Mouse (Mus musculus) myocyte (in vitro differentiated cells): ENCODE measurements around the gene Gk.

Source experiments
- CEBPB ChIP-seq: IDR thresholded peaks from 2 replicates; pipeline ENCODE4 v1.6.1; 2011; ENCODE audit warnings: mild to moderate bottlenecking, moderate library complexity; ENCODE audit not compliant: poor library complexity, insufficient read depth, severe bottlenecking
- E2F4 ChIP-seq: IDR thresholded peaks from one replicate; pipeline ENCODE4 v1.6.1; 2011; ENCODE audit warnings: mild to moderate bottlenecking, control low read depth, moderate library complexity; ENCODE audit not compliant: insufficient read depth
- MAX ChIP-seq: IDR thresholded peaks from one replicate; pipeline ENCODE4 v1.6.1; 2011; ENCODE audit warnings: low read depth, mild to moderate bottlenecking, control low read depth
- MYOD1 ChIP-seq, 3 experiments: IDR thresholded peaks; one replicate each; pipeline ENCODE4 v1.6.1; 2011; ENCODE audit warnings: control low read depth in 2 of 3, low read depth in 2 of 3, mild to moderate bottlenecking in 2 of 3, moderate library complexity in 1 of 3; ENCODE audit not compliant: insufficient read length in 2 of 3, control insufficient read depth in 1 of 3
- MYOG ChIP-seq, 3 experiments: IDR thresholded peaks; one replicate each; pipeline ENCODE4 v1.6.1; 2011; ENCODE audit warnings: control low read depth in 2 of 3, low read depth in 2 of 3, mild to moderate bottlenecking in 2 of 3; ENCODE audit not compliant: insufficient read length in 2 of 3, control insufficient read depth in 1 of 3, insufficient read depth in 1 of 3
- POLR2A ChIP-seq: IDR thresholded peaks from one replicate; pipeline ENCODE4 v1.6.1; 2011; ENCODE audit warnings: low read depth, mild to moderate bottlenecking, control low read depth, moderate library complexity; ENCODE audit not compliant: insufficient read length
- POLR2AphosphoS2 ChIP-seq: IDR thresholded peaks from one replicate; pipeline ENCODE4 v1.6.1; 2011; ENCODE audit warnings: low read depth, control low read depth; ENCODE audit not compliant: insufficient read length
- REST ChIP-seq: IDR thresholded peaks from one replicate; pipeline ENCODE4 v1.6.1; 2011; ENCODE audit warnings: mild to moderate bottlenecking, control low read depth, moderate library complexity; ENCODE audit not compliant: insufficient read depth, insufficient read length
- SRF ChIP-seq: IDR thresholded peaks from one replicate; pipeline ENCODE4 v1.6.1; 2011; ENCODE audit warnings: low read depth; ENCODE audit not compliant: control insufficient read depth, insufficient read length
- TCF12 ChIP-seq: IDR thresholded peaks from one replicate; pipeline ENCODE4 v1.6.1; 2011; ENCODE audit warnings: mild to moderate bottlenecking, control low read depth; ENCODE audit not compliant: poor library complexity, insufficient read depth, severe bottlenecking
- USF1 ChIP-seq: IDR thresholded peaks from one replicate; pipeline ENCODE4 v1.6.1; 2011; ENCODE audit warnings: low read depth, mild to moderate bottlenecking, control low read depth, moderate library complexity

GRCm38 (mm10) chrX:85775879-85776543 is 608 bp downstream of the Gk start:
- TF ChIP-seq REST (no peak), POLR2A (no peak), POLR2AphosphoS2 (no peak), USF1 (no peak), TCF12 (no peak), MYOD1 (IDR thresholded peaks at IDR 0.05; ENCODE audit: control insufficient read depth in 1 of 3, insufficient read length in 2 of 3, low read depth in 2 of 3) (no peak), E2F4 (no peak), MYOG (IDR thresholded peaks at IDR 0.05; ENCODE audit: control insufficient read depth in 1 of 3, insufficient read depth in 1 of 3, insufficient read length in 2 of 3, low read depth in 2 of 3) (no peak), CEBPB (no peak), SRF (no peak), MAX (no peak)
